Mouse (Mus musculus): Measurements from ENCODE around the gene Tmigd3. TPM values are rescaled to one million over a fixed set of nuclear protein-coding genes. Genes with fewer than 3 reads are reported as not detected.
"Not testable (repeated sequence)": the region's sequence is repeated elsewhere in the genome, so short reads cannot be mapped to it uniquely, and the experiment has no call there.

Tmigd3 gene
- total and polyA plus RNA-seq, 2 experiments from 2014 or later = 0.33 TPM; not detected in 1

DNA sequence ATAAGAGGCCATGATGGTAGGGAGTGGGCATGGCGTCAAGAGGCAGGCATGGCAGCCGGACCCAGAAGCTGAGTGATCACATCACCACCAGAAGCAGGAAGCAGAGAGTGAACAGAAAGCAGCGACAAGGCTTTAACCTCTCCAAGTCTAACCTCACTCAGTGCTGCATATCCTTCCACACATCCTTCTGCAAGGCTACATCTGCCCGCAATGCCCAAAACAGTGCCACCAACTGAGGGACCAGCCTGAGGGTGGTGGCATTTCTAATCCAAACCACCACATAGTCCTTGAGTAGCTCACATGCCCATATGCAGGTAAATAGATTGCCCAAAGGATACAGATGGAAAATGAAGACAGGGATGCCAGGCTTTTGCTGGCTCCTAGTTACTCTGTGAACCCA lies 38.3 kb downstream of the Tmigd3 start:
- 90% methylated on average over 4 of the region's 4 CpGs for WGBS
- H3K4me1 ChIP-seq (ENCODE audit: control insufficient read depth, insufficient read depth) = peaks cover 8% of the 10 kb centered on the region
- no peaks in the 10 kb centered on the region for H3K9me3 ChIP-seq (replicated peaks; ENCODE audit: control insufficient read depth, low read length)
- DNase-seq (ENCODE audit: low spot score) = no peak
- H3K4me3 ChIP-seq (ENCODE audit: low read depth, low read length) = no peak overlapping the region
- no peaks in the 10 kb centered on the region for H3K36me3 ChIP-seq (replicated peaks; ENCODE audit: control insufficient read depth, insufficient read depth, low read length)
- H3K9ac ChIP-seq (replicated peaks; ENCODE audit: low read depth, low read length) = no peak overlapping the region
- H3K27me3 ChIP-seq (ENCODE audit: control insufficient read depth, insufficient read depth, low read length) = 0 out of 2 replicates have a peak, but pooled peaks cover 3% of the 10 kb centered on the region
- no peak for ATAC-seq (ENCODE audit: insufficient read depth, low read depth)
- H3K4me2 ChIP-seq (ENCODE audit: low read depth, low read length) = no peak overlapping the region
- H3K27ac ChIP-seq (ENCODE audit: low read depth) = no peak overlapping the region
- TF ChIP-seq EP300 (IDR thresholded peaks at IDR 0.05; ENCODE audit: low read depth) = no peak

DNA sequence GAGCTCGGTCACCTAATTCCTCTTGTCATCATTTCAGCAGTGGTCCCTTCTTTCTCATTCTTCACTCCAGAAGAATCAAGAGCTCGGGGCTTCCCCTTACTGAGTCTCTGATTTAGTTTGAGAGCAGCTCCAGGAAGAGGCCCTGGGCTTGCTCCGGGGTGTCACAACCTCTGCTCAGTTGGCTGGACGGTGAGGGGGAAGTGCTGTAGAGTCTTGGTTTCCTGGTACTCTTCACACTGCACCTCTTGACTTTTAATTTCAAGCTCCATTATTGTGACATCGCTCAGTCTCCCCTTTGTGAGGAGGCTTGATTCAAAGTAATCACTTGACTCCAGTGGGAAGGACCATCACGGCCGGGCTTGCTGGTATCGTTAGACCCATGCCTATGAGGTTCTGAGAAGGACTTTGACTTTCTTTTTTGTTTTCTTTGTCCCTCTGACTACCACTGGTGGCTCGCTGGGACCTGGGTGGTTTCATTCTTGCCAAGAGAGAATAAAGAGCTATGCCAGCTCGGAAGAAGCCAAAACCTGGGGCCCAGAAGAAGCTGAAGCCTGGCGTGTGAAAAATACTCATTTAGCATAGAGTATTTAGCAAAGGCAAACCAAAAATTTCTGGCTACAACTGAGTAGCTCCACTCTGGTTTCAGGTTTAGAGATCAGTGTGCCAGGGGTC lies 40.0 kb downstream of the Tmigd3 start:
- H3K4me3 ChIP-seq (ENCODE audit: low read depth, low read length) = no peak overlapping the region
- H3K4me2 ChIP-seq (ENCODE audit: low read depth, low read length) = no peak overlapping the region
- H3K36me3 ChIP-seq (replicated peaks; ENCODE audit: control insufficient read depth, insufficient read depth, low read length) = no peaks in the 10 kb centered on the region
- 0 out of 2 replicates have a peak, but pooled peaks cover 3% of the 10 kb centered on the region for H3K27me3 ChIP-seq (ENCODE audit: control insufficient read depth, insufficient read depth, low read length)
- no peaks in the 10 kb centered on the region for H3K9me3 ChIP-seq (replicated peaks; ENCODE audit: control insufficient read depth, low read length)
- TF ChIP-seq EP300 (IDR thresholded peaks at IDR 0.05; ENCODE audit: low read depth) (no peak), CTCF (IDR thresholded peaks at IDR 0.05; ENCODE audit: low read depth) (no peak)
- no peak overlapping the region for H3K9ac ChIP-seq (replicated peaks; ENCODE audit: low read depth, low read length)
- peaks cover 18% of the 10 kb centered on the region for H3K4me1 ChIP-seq (ENCODE audit: control insufficient read depth, insufficient read depth)
- DNase-seq (ENCODE audit: low spot score) = no peak
- WGBS = 73% methylated on average over 11 of the region's 11 CpGs
- no peak for ATAC-seq (ENCODE audit: insufficient read depth, low read depth)
- no peak overlapping the region for H3K27ac ChIP-seq (ENCODE audit: low read depth)

- Histone ChIP-seq H3K36me3 (replicated peaks; ENCODE audit: control insufficient read depth, insufficient read depth, low read length) (no peaks in the 10 kb centered on the region), H3K4me3 (ENCODE audit: low read depth, low read length) (no peak overlapping the region), H3K4me1 (ENCODE audit: control insufficient read depth, insufficient read depth) (peaks cover 18% of the 10 kb centered on the region), H3K27ac (ENCODE audit: low read depth) (no peak overlapping the region), H3K27me3 (ENCODE audit: control insufficient read depth, insufficient read depth, low read length) (0 out of 2 replicates have a peak, but pooled peaks cover 3% of the 10 kb centered on the region), H3K9ac (replicated peaks; ENCODE audit: low read depth, low read length) (no peak overlapping the region), H3K4me2 (ENCODE audit: low read depth, low read length) (no peak overlapping the region), H3K9me3 (replicated peaks; ENCODE audit: control insufficient read depth, low read length) (no peaks in the 10 kb centered on the region)
- DNase-seq (ENCODE audit: low spot score) (no peak), ATAC-seq (ENCODE audit: insufficient read depth, low read depth) (no peak)
- 59% methylated on average over 9 of the region's 9 CpGs for WGBS
- TF ChIP-seq EP300 (IDR thresholded peaks at IDR 0.05; ENCODE audit: low read depth) (no peak), CTCF (IDR thresholded peaks at IDR 0.05; ENCODE audit: low read depth) (no peak)
Measured at GRCm38 (mm10) chr3:105912097-105912880, 41.6 kb downstream of the Tmigd3 start.

DNA sequence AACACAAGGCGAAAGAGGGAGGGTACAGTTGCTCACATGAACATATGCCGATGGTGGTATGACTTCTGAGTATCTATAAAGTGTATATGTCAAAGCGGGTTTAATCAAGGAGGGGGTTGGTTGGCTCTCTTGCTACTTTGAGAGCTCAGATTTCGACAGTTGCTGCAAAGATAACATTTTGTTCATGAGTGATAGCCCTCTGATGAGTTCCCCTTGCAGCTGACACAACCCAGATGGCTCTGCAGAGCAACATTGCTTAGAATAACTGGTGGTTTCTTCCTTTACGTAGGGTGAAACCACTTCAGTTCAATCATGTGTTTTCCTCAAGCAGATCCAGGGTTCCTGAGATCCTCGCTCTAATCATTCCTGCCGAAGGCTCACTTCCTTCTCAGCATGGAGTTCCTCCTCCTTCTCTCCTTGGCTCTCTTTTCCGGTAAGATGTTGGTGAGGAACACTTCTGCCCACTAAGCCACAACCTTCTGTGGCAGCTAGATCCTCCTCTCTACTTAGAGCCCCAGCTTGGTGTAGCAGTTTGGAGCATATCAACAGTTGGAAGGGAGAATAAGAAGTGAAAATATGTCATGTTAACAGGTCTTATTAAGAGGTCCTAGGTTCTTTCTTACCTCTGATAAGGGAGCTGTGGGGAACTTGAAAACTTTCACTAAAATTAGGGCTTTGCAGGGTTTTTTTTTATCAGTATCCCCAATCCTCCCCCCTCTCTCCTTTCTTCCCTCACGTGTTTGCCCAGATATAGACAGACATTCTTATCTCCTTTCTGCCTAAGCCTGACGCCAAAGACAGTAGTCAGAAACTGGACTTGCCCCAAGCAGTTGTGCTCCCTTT lies 43.4 kb downstream of the Tmigd3 start:
- H3K4me1 ChIP-seq (ENCODE audit: control insufficient read depth, insufficient read depth) = peaks cover 18% of the 10 kb centered on the region
- ATAC-seq (ENCODE audit: insufficient read depth, low read depth) (no peak), DNase-seq (ENCODE audit: low spot score) (no peak)
- TF ChIP-seq CTCF (IDR thresholded peaks at IDR 0.05; ENCODE audit: low read depth) (no peak), EP300 (IDR thresholded peaks at IDR 0.05; ENCODE audit: low read depth) (no peak)
- H3K9me3 ChIP-seq (replicated peaks; ENCODE audit: control insufficient read depth, low read length) = no peaks in the 10 kb centered on the region
- H3K4me3 ChIP-seq (ENCODE audit: low read depth, low read length) = no peak overlapping the region
- no peak overlapping the region for H3K27ac ChIP-seq (ENCODE audit: low read depth)
- 13% methylated on average over 10 of the region's 10 CpGs for WGBS
- H3K4me2 ChIP-seq (ENCODE audit: low read depth, low read length) = peak overlapping the region; percentile 8; the same call in 1 of the 2 replicates
- H3K9ac ChIP-seq (replicated peaks; ENCODE audit: low read depth, low read length) = no peak overlapping the region
- H3K36me3 ChIP-seq (replicated peaks; ENCODE audit: control insufficient read depth, insufficient read depth, low read length) = no peaks in the 10 kb centered on the region
- H3K27me3 ChIP-seq (ENCODE audit: control insufficient read depth, insufficient read depth, low read length) = 0 out of 2 replicates have a peak, but pooled peaks cover 3% of the 10 kb centered on the region

- peaks cover 18% of the 10 kb centered on the region for H3K4me1 ChIP-seq (ENCODE audit: control insufficient read depth, insufficient read depth)
- TF ChIP-seq EP300 (IDR thresholded peaks at IDR 0.05; ENCODE audit: low read depth) (no peak), CTCF (IDR thresholded peaks at IDR 0.05; ENCODE audit: low read depth) (no peak)
- no peaks in the 10 kb centered on the region for H3K9me3 ChIP-seq (replicated peaks; ENCODE audit: control insufficient read depth, low read length)
- H3K27ac ChIP-seq (ENCODE audit: low read depth) = no peak overlapping the region
- H3K27me3 ChIP-seq (ENCODE audit: control insufficient read depth, insufficient read depth, low read length) = 0 out of 2 replicates have a peak, but pooled peaks cover 3% of the 10 kb centered on the region
- H3K4me2 ChIP-seq (ENCODE audit: low read depth, low read length) = no peak overlapping the region
- H3K4me3 ChIP-seq (ENCODE audit: low read depth, low read length) = no peak overlapping the region
- 53% methylated on average over 1 of the region's 1 CpGs for WGBS
- no peaks in the 10 kb centered on the region for H3K36me3 ChIP-seq (replicated peaks; ENCODE audit: control insufficient read depth, insufficient read depth, low read length)
- H3K9ac ChIP-seq (replicated peaks; ENCODE audit: low read depth, low read length) = no peak overlapping the region
- ATAC-seq (ENCODE audit: insufficient read depth, low read depth) = no peak
- no peak for DNase-seq (ENCODE audit: low spot score)
Measured at GRCm38 (mm10) chr3:105915281-105915680, 44.6 kb downstream of the Tmigd3 start.

DNA sequence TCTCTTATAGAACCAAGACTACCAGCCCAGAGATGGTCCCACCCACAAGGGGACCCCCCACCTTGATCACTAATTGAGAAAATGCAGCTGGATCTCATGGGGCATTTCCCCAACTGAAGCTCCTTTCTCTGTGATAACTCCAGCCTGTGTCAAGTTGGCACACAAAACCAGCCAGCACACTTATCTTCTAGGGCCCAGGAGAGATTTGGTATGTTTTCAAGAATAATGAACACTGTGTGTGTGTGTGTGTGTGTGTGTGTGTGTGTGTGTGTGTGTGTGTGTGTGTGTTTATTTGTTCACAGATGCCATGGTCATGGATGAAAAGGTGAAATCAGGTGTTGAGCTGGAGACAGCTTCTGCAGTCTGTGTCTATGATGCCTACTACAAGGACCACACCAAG lies 45.8 kb downstream of the Tmigd3 start:
- not testable (repeated sequence) for H3K9ac ChIP-seq (replicated peaks; ENCODE audit: low read depth, low read length); H3K4me2 ChIP-seq (ENCODE audit: low read depth, low read length); H3K36me3 ChIP-seq (replicated peaks; ENCODE audit: control insufficient read depth, insufficient read depth, low read length); H3K27ac ChIP-seq (ENCODE audit: low read depth); H3K27me3 ChIP-seq (ENCODE audit: control insufficient read depth, insufficient read depth, low read length); H3K4me3 ChIP-seq (ENCODE audit: low read depth, low read length); ATAC-seq (ENCODE audit: insufficient read depth, low read depth); H3K9me3 ChIP-seq (replicated peaks; ENCODE audit: control insufficient read depth, low read length); DNase-seq (ENCODE audit: low spot score)
- H3K4me1 ChIP-seq (ENCODE audit: control insufficient read depth, insufficient read depth) = peaks cover 18% of the 10 kb centered on the region
